Mouse (Mus musculus): ENCODE data around the gene Adgrl2. TPM values are rescaled to one million over a fixed set of nuclear protein-coding genes. Genes with fewer than 3 reads are reported as not detected.

Adgrl2 gene
- polyA plus RNA-seq, 1 experiment = 90.3 TPM

DNA sequence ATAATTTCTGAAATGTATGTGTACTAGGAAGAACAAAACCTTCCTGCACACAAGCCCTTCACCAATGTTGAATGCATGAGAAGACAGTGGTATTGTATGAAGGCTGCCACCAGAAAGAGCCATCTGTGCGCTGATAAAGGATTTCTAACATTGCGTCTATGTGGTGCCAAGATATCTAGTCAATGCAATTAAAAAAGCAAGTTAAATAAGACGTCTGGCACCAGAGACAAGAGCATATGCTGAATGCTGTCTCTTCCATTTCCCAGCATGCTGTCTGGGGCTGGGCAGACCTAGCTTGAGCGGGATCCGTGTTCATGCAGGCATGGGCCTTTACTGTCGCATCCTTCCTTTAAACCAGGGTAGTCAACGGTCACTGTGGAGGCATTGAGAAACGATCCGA is 55.3 kb downstream of the Adgrl2 start:
- Histone ChIP-seq H3K4me3 (ENCODE audit: insufficient read depth, low read length) (no peak overlapping the region), H3K4me1 (ENCODE audit: control insufficient read depth, insufficient read depth, low read length) (peaks cover 3% of the 10 kb centered on the region; the same call in 1 of the 2 replicates), H3K27ac (ENCODE audit: insufficient read depth, low read length) (no peak overlapping the region)
- no peak for TF ChIP-seq POLR2A (IDR thresholded peaks at IDR 0.05; ENCODE audit: extremely low read depth, insufficient read depth, low read length)
- no peak for TF ChIP-seq CTCF (IDR thresholded peaks at IDR 0.05; ENCODE audit: extremely low read depth, insufficient read depth, low read length)

- Histone ChIP-seq H3K4me1 (ENCODE audit: control insufficient read depth, insufficient read depth, low read length) (peaks cover 3% of the 10 kb centered on the region; the same call in 1 of the 2 replicates), H3K4me3 (ENCODE audit: insufficient read depth, low read length) (no peak overlapping the region), H3K27ac (ENCODE audit: insufficient read depth, low read length) (no peak overlapping the region)
- TF ChIP-seq POLR2A (IDR thresholded peaks at IDR 0.05; ENCODE audit: extremely low read depth, insufficient read depth, low read length) (no peak), CTCF (IDR thresholded peaks at IDR 0.05; ENCODE audit: extremely low read depth, insufficient read depth, low read length) (no peak)
Observed at GRCm38 (mm10) chr3:148934279-148934678, 56.1 kb downstream of the Adgrl2 start.

- no peak overlapping the region for H3K27ac ChIP-seq (ENCODE audit: insufficient read depth, low read length)
- H3K4me3 ChIP-seq (ENCODE audit: insufficient read depth, low read length) = no peak overlapping the region
- peaks cover 3% of the 10 kb centered on the region; the same call in 1 of the 2 replicates for H3K4me1 ChIP-seq (ENCODE audit: control insufficient read depth, insufficient read depth, low read length)
- TF ChIP-seq CTCF (IDR thresholded peaks at IDR 0.05; ENCODE audit: extremely low read depth, insufficient read depth, low read length) (no peak), POLR2A (IDR thresholded peaks at IDR 0.05; ENCODE audit: extremely low read depth, insufficient read depth, low read length) (no peak)
Observed at GRCm38 (mm10) chr3:148933160-148933559, 57.2 kb downstream of the Adgrl2 start.

- H3K4me1 ChIP-seq (ENCODE audit: control insufficient read depth, insufficient read depth, low read length) = peaks cover 3% of the 10 kb centered on the region; the same call in 1 of the 2 replicates
- no peak overlapping the region for H3K27ac ChIP-seq (ENCODE audit: insufficient read depth, low read length)
- no peak for TF ChIP-seq POLR2A (IDR thresholded peaks at IDR 0.05; ENCODE audit: extremely low read depth, insufficient read depth, low read length)
- TF ChIP-seq CTCF (IDR thresholded peaks at IDR 0.05; ENCODE audit: extremely low read depth, insufficient read depth, low read length) = no peak
Observed at GRCm38 (mm10) chr3:148930913-148931312, 59.4 kb downstream of the Adgrl2 start.

DNA sequence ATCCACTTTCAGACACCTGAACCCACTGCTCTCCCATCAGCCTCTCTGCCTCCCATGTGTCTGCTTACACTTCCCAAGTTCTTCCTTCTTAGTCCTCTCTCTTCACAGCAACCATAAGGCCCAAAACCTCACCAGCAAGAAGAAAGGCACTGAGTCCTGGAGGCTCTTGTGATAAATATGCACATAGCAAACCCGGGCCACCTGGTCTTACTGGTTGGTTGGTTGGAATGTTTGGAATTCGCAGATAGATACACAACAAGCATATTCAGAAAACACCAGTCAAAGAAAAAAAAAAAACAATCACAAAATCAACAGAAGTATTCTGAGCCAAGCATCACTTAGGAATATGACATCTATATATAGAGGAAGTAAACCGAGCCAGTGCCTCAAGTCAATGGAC is 64.0 kb downstream of the Adgrl2 start:
- no peak overlapping the region for H3K27ac ChIP-seq (ENCODE audit: insufficient read depth, low read length)
- TF ChIP-seq POLR2A (IDR thresholded peaks at IDR 0.05; ENCODE audit: extremely low read depth, insufficient read depth, low read length) = no peak
- no peak for TF ChIP-seq CTCF (IDR thresholded peaks at IDR 0.05; ENCODE audit: extremely low read depth, insufficient read depth, low read length)
- H3K4me1 ChIP-seq (ENCODE audit: control insufficient read depth, insufficient read depth, low read length) = peaks cover 1% of the 10 kb centered on the region; the same call in 1 of the 2 replicates
- H3K4me3 ChIP-seq (ENCODE audit: insufficient read depth, low read length) = no peak overlapping the region

More at GRCm38 (mm10) chr3:148930913-148931312, 59.4 kb downstream of the Adgrl2 start:
- H3K4me3 ChIP-seq (ENCODE audit: insufficient read depth, low read length) = no peak overlapping the region

GRCm38 (mm10) chr3:148922618-148923095 is 67.7 kb downstream of the Adgrl2 start:
- Histone ChIP-seq H3K4me3 (ENCODE audit: insufficient read depth, low read length) (peak overlapping the region; percentile 27), H3K4me1 (ENCODE audit: control insufficient read depth, insufficient read depth, low read length) (peaks cover 4% of the 10 kb centered on the region; the same call in 1 of the 2 replicates), H3K27ac (ENCODE audit: insufficient read depth, low read length) (0 out of 2 replicates have a peak overlapping the region, but pooled peaks have one; percentile 17)
- no peak for TF ChIP-seq CTCF (IDR thresholded peaks at IDR 0.05; ENCODE audit: extremely low read depth, insufficient read depth, low read length)
- no peak for TF ChIP-seq POLR2A (IDR thresholded peaks at IDR 0.05; ENCODE audit: extremely low read depth, insufficient read depth, low read length)

DNA sequence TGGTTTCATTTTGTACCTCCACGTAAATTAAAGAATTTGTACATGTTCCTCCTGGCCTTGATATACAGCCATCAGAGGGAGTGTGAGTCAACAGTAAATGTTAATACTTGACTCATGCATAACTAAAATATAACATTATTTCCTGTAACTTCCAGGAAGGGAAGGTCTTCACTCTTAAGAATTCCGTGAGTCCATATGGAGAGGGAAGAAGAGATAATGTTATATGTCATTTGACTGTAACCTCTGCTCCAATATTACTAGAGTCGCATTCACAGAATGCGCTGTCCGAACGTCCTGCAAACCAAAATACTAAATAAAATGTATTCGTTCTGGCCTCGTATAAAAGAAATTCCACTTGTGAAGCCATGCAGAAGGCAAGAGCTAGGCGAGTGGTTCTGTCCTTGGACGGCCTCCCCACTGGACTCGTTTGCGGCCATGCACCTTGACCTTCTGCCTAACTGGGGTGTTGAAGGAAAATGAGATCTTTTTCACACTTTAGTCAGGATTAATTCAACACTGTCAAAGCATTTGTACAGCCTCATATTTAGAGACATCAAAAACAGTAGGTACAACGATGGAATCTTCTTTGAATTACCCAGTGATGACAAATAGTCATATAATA is 68.3 kb downstream of the Adgrl2 start:
- Histone ChIP-seq H3K4me3 (ENCODE audit: insufficient read depth, low read length) (peak overlapping the region; percentile 27), H3K4me1 (ENCODE audit: control insufficient read depth, insufficient read depth, low read length) (peaks cover 4% of the 10 kb centered on the region; the same call in 1 of the 2 replicates), H3K27ac (ENCODE audit: insufficient read depth, low read length) (no peak overlapping the region)
- no peak for TF ChIP-seq CTCF (IDR thresholded peaks at IDR 0.05; ENCODE audit: extremely low read depth, insufficient read depth, low read length)

DNA sequence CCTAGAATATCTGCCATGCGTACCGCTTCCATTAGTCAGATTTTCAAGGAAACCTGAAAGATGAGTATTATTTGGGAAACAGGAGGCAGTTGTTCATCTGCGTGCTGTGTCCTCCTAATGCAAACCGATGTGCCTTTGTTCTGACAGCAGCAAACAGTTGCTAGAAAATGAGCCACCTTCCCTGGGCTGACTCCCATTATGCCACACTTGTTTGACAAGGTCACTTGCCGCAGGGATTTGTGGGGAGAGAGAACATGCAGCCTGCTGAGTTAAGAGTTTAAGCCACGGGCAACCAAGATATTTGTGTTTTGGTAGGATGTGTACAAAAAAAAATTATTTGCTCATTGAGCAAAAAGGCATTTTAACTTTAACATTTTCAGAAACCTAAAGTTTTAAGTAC is 69.5 kb downstream of the Adgrl2 start:
- peaks cover 8% of the 10 kb centered on the region; the same call in 1 of the 2 replicates for H3K4me1 ChIP-seq (ENCODE audit: control insufficient read depth, insufficient read depth, low read length)
- TF ChIP-seq CTCF (IDR thresholded peaks at IDR 0.05; ENCODE audit: extremely low read depth, insufficient read depth, low read length) (no peak), POLR2A (IDR thresholded peaks at IDR 0.05; ENCODE audit: extremely low read depth, insufficient read depth, low read length) (no peak)

GRCm38 (mm10) chr3:148918425-148918824 is 71.9 kb downstream of the Adgrl2 start:
- H3K4me1 ChIP-seq (ENCODE audit: control insufficient read depth, insufficient read depth, low read length) = peaks cover 8% of the 10 kb centered on the region; the same call in 1 of the 2 replicates
- TF ChIP-seq POLR2A (IDR thresholded peaks at IDR 0.05; ENCODE audit: extremely low read depth, insufficient read depth, low read length) (no peak), CTCF (IDR thresholded peaks at IDR 0.05; ENCODE audit: extremely low read depth, insufficient read depth, low read length) (no peak)
- H3K27ac ChIP-seq (ENCODE audit: insufficient read depth, low read length) = no peak overlapping the region
- H3K4me3 ChIP-seq (ENCODE audit: insufficient read depth, low read length) = no peak overlapping the region

More for the DNA sequence above, 69.5 kb downstream of the Adgrl2 start:
- Histone ChIP-seq H3K4me3 (ENCODE audit: insufficient read depth, low read length) (no peak overlapping the region), H3K27ac (ENCODE audit: insufficient read depth, low read length) (no peak overlapping the region)

- no peak for TF ChIP-seq POLR2A (IDR thresholded peaks at IDR 0.05; ENCODE audit: extremely low read depth, insufficient read depth, low read length)
- no peak for TF ChIP-seq CTCF (IDR thresholded peaks at IDR 0.05; ENCODE audit: extremely low read depth, insufficient read depth, low read length)
Observed at GRCm38 (mm10) chr3:148917837-148918236, 72.5 kb downstream of the Adgrl2 start.

More at GRCm38 (mm10) chr3:148917837-148918236, 72.5 kb downstream of the Adgrl2 start:
- Histone ChIP-seq H3K4me3 (ENCODE audit: insufficient read depth, low read length) (no peak overlapping the region), H3K27ac (ENCODE audit: insufficient read depth, low read length) (no peak overlapping the region), H3K4me1 (ENCODE audit: control insufficient read depth, insufficient read depth, low read length) (peaks cover 6% of the 10 kb centered on the region; the same call in 1 of the 2 replicates)

All from cortical plate, adult 2 months (tissue).